Mouse (Mus musculus): ENCODE measurements around the gene Rfc1. TPM values are rescaled to one million over a fixed set of nuclear protein-coding genes. Genes with fewer than 3 reads are reported as not detected.
"Not testable (repeated sequence)": the region's sequence is repeated elsewhere in the genome, so short reads cannot be mapped to it uniquely, and the experiment has no call there.

The Rfc1 gene
- polyA plus RNA-seq, 1 experiment from 2014 or later = 33.4 TPM

DNA sequence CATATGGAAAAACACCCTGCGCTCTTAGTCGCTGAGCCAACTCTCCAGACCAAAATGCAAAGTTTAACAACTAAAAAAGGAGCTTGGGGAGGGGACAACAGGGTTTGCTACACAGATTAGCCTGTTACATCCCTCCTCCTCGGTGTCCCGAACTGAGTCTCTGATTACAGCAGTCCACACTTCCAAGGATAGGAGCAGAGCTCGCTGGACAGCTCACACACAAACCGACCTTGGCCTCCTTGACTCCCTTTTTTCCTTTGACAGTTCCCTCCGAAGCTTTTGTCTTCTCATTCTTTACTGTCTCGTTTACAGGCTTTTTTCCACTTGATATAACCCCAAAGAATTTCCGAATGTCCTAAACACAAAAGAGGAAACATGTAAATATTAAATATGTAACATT lies 16.3 kb downstream of the Rfc1 start:
- Histone ChIP-seq H3K27ac (no peak overlapping the region), H3K4me2 (replicated peaks) (no peak overlapping the region), H3K36me3 (replicated peaks; ENCODE audit: control insufficient read depth, insufficient read depth) (peaks cover 22% of the 10 kb centered on the region), H3K9me3 (ENCODE audit: control insufficient read depth, low read length) (no peaks in the 10 kb centered on the region), H3K9ac (no peak overlapping the region), H3K27me3 (ENCODE audit: control insufficient read depth, insufficient read depth, low read length) (no peaks in the 10 kb centered on the region), H3K4me3 (replicated peaks; ENCODE audit: low read length) (no peak overlapping the region), H3K4me1 (replicated peaks; ENCODE audit: control insufficient read depth, insufficient read depth, low read length) (no peaks in the 10 kb centered on the region)
- whole genome bisulfite sequencing = 91% methylated on average over 9 of the region's 9 CpGs
- DNase-seq (ENCODE audit: low spot score) = no peak
- no peak for ATAC-seq (ENCODE audit: low FRiP score)

DNA sequence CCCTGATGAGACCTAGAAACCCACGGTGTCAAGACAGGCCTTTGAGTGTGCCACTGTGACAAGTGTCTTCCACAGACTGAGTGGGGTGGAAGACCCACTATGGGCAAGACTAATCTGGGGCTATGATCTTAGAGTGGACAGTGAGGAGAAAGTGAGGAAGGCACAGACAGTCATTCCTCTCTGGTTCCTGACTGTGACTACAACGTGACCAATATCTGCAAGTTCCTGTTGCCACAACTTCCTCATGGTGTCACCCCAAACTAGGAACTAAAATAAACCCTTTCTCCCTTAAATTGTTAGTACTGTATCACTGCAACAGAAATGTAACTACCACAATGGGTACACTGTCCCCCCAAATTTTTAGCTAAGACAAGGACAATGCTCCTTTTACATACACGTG lies 26.6 kb downstream of the Rfc1 start:
- ATAC-seq (ENCODE audit: low FRiP score) = no peak
- H3K4me1 ChIP-seq (replicated peaks; ENCODE audit: control insufficient read depth, insufficient read depth, low read length) = no peaks in the 10 kb centered on the region
- WGBS = 93% methylated on average over 3 of the region's 3 CpGs
- no peak overlapping the region for H3K4me2 ChIP-seq (replicated peaks)
- peaks cover 11% of the 10 kb centered on the region; the same call in 1 of the 2 replicates for H3K36me3 ChIP-seq (replicated peaks; ENCODE audit: control insufficient read depth, insufficient read depth)
- H3K4me3 ChIP-seq (replicated peaks; ENCODE audit: low read length) = no peak overlapping the region
- no peak overlapping the region for H3K9ac ChIP-seq
- DNase-seq (ENCODE audit: low spot score) = no peak
- H3K27ac ChIP-seq = no peak overlapping the region
- no peaks in the 10 kb centered on the region for H3K9me3 ChIP-seq (ENCODE audit: control insufficient read depth, low read length)
- no peaks in the 10 kb centered on the region for H3K27me3 ChIP-seq (ENCODE audit: control insufficient read depth, insufficient read depth, low read length)

DNA sequence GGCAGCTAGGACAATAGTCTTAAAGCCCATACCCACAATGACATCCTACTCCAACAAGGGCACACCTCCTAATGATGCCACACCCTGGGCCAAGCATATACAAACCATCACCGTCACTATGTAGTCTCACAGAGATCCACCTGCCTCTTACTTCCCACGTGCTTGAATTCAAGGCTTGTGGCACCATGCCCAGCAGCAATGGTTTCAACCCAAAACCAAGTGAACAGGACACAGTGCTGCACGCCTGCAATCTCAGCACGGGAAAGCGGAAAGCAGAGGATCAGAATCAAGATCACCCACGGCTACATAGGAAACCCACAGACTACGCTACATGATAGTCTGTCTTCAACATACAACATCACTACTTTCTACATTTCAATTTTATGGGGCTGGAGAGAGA lies 27.3 kb downstream of the Rfc1 start:
- WGBS = 98% methylated on average over 7 of the region's 7 CpGs
- Histone ChIP-seq H3K4me3 (replicated peaks; ENCODE audit: low read length) (no peak overlapping the region), H3K9me3 (ENCODE audit: control insufficient read depth, low read length) (no peaks in the 10 kb centered on the region), H3K27ac (no peak overlapping the region), H3K9ac (no peak overlapping the region), H3K4me2 (replicated peaks) (no peak overlapping the region), H3K4me1 (replicated peaks; ENCODE audit: control insufficient read depth, insufficient read depth, low read length) (no peaks in the 10 kb centered on the region), H3K36me3 (replicated peaks; ENCODE audit: control insufficient read depth, insufficient read depth) (peaks cover 11% of the 10 kb centered on the region; the same call in 1 of the 2 replicates), H3K27me3 (ENCODE audit: control insufficient read depth, insufficient read depth, low read length) (no peaks in the 10 kb centered on the region)
- DNase-seq (ENCODE audit: low spot score) = no peak
- ATAC-seq (ENCODE audit: low FRiP score) = no peak

DNA sequence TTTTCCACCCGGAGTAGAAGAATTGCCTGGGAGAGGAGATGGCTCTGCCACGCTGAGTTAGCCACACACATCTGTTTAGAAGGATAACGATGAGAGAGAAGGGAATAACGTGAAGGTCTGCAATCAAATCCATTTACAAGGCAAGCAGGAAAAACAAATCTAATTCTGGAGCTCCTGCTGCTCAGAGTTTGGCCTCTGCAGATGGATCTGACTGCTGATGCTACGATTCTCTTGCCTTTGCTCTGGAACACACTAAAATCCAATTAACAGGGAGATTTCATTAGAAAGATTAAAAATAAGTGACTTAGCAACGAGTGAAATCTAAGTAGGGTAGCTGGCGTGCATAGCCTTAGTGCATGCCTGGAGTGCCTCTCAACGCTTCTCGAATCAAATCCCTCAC lies 30.0 kb downstream of the Rfc1 start:
- no peak for DNase-seq (ENCODE audit: low spot score)
- no peak overlapping the region for H3K9ac ChIP-seq
- 75% methylated on average over 9 of the region's 9 CpGs for WGBS
- ATAC-seq (ENCODE audit: low FRiP score) = no peak
- no peak overlapping the region for H3K4me2 ChIP-seq (replicated peaks)
- H3K9me3 ChIP-seq (ENCODE audit: control insufficient read depth, low read length) = no peaks in the 10 kb centered on the region
- no peaks in the 10 kb centered on the region for H3K27me3 ChIP-seq (ENCODE audit: control insufficient read depth, insufficient read depth, low read length)
- no peak overlapping the region for H3K27ac ChIP-seq
- no peaks in the 10 kb centered on the region for H3K4me1 ChIP-seq (replicated peaks; ENCODE audit: control insufficient read depth, insufficient read depth, low read length)
- H3K4me3 ChIP-seq (replicated peaks; ENCODE audit: low read length) = no peak overlapping the region
- peaks cover 15% of the 10 kb centered on the region; the same call in 1 of the 2 replicates for H3K36me3 ChIP-seq (replicated peaks; ENCODE audit: control insufficient read depth, insufficient read depth)

- no peaks in the 10 kb centered on the region for H3K27me3 ChIP-seq (ENCODE audit: control insufficient read depth, insufficient read depth, low read length)
- WGBS = 91% methylated on average over 9 of the region's 9 CpGs
- no peaks in the 10 kb centered on the region for H3K9me3 ChIP-seq (ENCODE audit: control insufficient read depth, low read length)
- H3K27ac ChIP-seq = no peak overlapping the region
- no peak overlapping the region for H3K4me3 ChIP-seq (replicated peaks; ENCODE audit: low read length)
- no peak overlapping the region for H3K4me2 ChIP-seq (replicated peaks)
- no peaks in the 10 kb centered on the region for H3K4me1 ChIP-seq (replicated peaks; ENCODE audit: control insufficient read depth, insufficient read depth, low read length)
- ATAC-seq (ENCODE audit: low FRiP score) = no peak
- H3K9ac ChIP-seq = no peak overlapping the region
- DNase-seq (ENCODE audit: low spot score) = no peak
- peaks cover 31% of the 10 kb centered on the region for H3K36me3 ChIP-seq (replicated peaks; ENCODE audit: control insufficient read depth, insufficient read depth)
Measured at GRCm38 (mm10) chr5:65300121-65300520, 35.3 kb downstream of the Rfc1 start.

DNA sequence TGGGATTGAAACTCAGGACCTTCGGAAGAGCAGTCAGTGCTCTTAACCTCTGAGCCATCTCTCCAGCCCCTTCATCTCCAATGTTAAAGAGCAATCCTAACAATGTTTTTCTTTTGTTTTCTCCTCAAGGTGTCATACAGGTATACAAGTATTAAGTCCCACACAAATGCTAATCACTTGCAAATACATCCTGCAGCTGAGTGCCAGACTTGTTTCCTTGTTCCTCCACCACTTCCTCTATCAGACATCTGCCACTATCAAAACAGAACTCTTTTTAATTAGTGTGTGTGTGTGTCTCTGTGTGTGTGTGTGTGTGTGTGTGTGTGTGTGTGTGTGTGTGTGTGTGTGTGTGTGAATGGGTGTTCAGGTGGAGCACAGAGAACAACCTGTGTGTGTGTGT lies 35.8 kb downstream of the Rfc1 start:
- ATAC-seq (ENCODE audit: low FRiP score); H3K27me3 ChIP-seq (ENCODE audit: control insufficient read depth, insufficient read depth, low read length); H3K9me3 ChIP-seq (ENCODE audit: control insufficient read depth, low read length); H3K4me3 ChIP-seq (replicated peaks; ENCODE audit: low read length); H3K9ac ChIP-seq; DNase-seq (ENCODE audit: low spot score); H3K4me1 ChIP-seq (replicated peaks; ENCODE audit: control insufficient read depth, insufficient read depth, low read length); H3K4me2 ChIP-seq (replicated peaks); H3K27ac ChIP-seq: not testable (repeated sequence)
- 83% methylated on average over 1 of the region's 1 CpGs for WGBS
- peaks cover 33% of the 10 kb centered on the region for H3K36me3 ChIP-seq (replicated peaks; ENCODE audit: control insufficient read depth, insufficient read depth)

DNA sequence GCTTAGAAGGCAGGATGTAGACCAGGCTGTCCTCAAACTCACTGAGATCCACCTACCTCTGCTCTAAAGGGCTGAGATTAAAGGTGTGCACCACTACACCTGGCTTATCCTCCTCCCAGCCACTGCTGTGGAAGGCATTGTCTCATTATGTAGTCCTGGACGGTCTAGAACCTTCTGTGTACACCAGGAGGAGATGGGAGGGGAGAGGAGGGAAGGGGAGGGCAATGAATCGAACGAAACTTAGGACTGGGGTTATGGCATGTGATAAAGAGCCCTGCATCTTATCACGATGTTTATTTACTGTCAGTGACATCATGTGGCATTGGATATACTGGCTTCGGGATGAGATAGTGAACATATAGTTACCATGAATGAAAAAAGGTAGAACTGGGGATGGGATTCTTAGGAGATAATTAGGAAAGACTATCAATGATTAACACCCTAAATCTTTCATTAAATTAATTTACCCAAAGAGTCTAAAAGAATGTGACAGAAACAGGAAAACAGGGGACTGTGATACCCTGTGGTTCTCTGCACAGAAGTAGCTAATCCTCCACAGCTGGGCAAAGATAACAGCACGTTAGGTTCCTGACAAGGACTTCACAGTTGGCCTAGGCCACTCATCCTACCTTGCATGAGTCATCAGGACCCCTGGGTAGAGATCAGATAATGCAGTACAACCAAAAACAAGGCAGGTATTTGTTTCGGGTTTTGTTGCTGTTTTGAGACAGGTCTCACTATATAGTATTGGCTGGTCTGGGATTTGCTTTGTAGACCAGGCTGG lies 37.1 kb downstream of the Rfc1 start:
- no peak overlapping the region for H3K27ac ChIP-seq
- H3K9me3 ChIP-seq (ENCODE audit: control insufficient read depth, low read length) = no peaks in the 10 kb centered on the region
- H3K36me3 ChIP-seq (replicated peaks; ENCODE audit: control insufficient read depth, insufficient read depth) = peaks cover 43% of the 10 kb centered on the region
- no peak overlapping the region for H3K4me2 ChIP-seq (replicated peaks)
- no peaks in the 10 kb centered on the region for H3K27me3 ChIP-seq (ENCODE audit: control insufficient read depth, insufficient read depth, low read length)
- H3K4me3 ChIP-seq (replicated peaks; ENCODE audit: low read length) = no peak overlapping the region
- no peak overlapping the region for H3K9ac ChIP-seq
- no peaks in the 10 kb centered on the region for H3K4me1 ChIP-seq (replicated peaks; ENCODE audit: control insufficient read depth, insufficient read depth, low read length)
- ATAC-seq (ENCODE audit: low FRiP score) = no peak
- WGBS = 93% methylated on average over 7 of the region's 7 CpGs
- DNase-seq (ENCODE audit: low spot score) = no peak

GRCm38 (mm10) chr5:65294270-65294669 lies 41.2 kb downstream of the Rfc1 start:
- no peaks in the 10 kb centered on the region for H3K27me3 ChIP-seq (ENCODE audit: control insufficient read depth, insufficient read depth, low read length)
- H3K4me1 ChIP-seq (replicated peaks; ENCODE audit: control insufficient read depth, insufficient read depth, low read length) = no peaks in the 10 kb centered on the region
- H3K9me3 ChIP-seq (ENCODE audit: control insufficient read depth, low read length) = no peaks in the 10 kb centered on the region
- ATAC-seq (ENCODE audit: low FRiP score) (no peak), DNase-seq (ENCODE audit: low spot score) (no peak)
- 68% methylated on average over 2 of the region's 2 CpGs for WGBS
- peaks cover 45% of the 10 kb centered on the region for H3K36me3 ChIP-seq (replicated peaks; ENCODE audit: control insufficient read depth, insufficient read depth)
- H3K4me2 ChIP-seq (replicated peaks) = no peak overlapping the region
- H3K4me3 ChIP-seq (replicated peaks; ENCODE audit: low read length) = no peak overlapping the region
- H3K27ac ChIP-seq = no peak overlapping the region
- no peak overlapping the region for H3K9ac ChIP-seq

- WGBS = 92% methylated on average over 6 of the region's 6 CpGs
- no peak for ATAC-seq (ENCODE audit: low FRiP score)
Measured at GRCm38 (mm10) chr5:65293627-65294026, 41.8 kb downstream of the Rfc1 start.

GRCm38 (mm10) chr5:65289009-65289408 lies 46.5 kb downstream of the Rfc1 start:
- H3K36me3 ChIP-seq (replicated peaks; ENCODE audit: control insufficient read depth, insufficient read depth) = peaks cover 41% of the 10 kb centered on the region
- H3K9ac ChIP-seq; H3K4me3 ChIP-seq (replicated peaks; ENCODE audit: low read length); ATAC-seq (ENCODE audit: low FRiP score); H3K4me1 ChIP-seq (replicated peaks; ENCODE audit: control insufficient read depth, insufficient read depth, low read length); H3K9me3 ChIP-seq (ENCODE audit: control insufficient read depth, low read length); H3K4me2 ChIP-seq (replicated peaks); DNase-seq (ENCODE audit: low spot score); H3K27me3 ChIP-seq (ENCODE audit: control insufficient read depth, insufficient read depth, low read length); H3K27ac ChIP-seq: not testable (repeated sequence)
- 92% methylated on average over 8 of the region's 8 CpGs for whole genome bisulfite sequencing

More at GRCm38 (mm10) chr5:65293627-65294026, 41.8 kb downstream of the Rfc1 start:
- Histone ChIP-seq H3K27ac (no peak overlapping the region), H3K9me3 (ENCODE audit: control insufficient read depth, low read length) (no peaks in the 10 kb centered on the region), H3K27me3 (ENCODE audit: control insufficient read depth, insufficient read depth, low read length) (no peaks in the 10 kb centered on the region), H3K36me3 (replicated peaks; ENCODE audit: control insufficient read depth, insufficient read depth) (peaks cover 47% of the 10 kb centered on the region), H3K4me2 (replicated peaks) (no peak overlapping the region), H3K4me3 (replicated peaks; ENCODE audit: low read length) (no peak overlapping the region), H3K9ac (no peak overlapping the region), H3K4me1 (replicated peaks; ENCODE audit: control insufficient read depth, insufficient read depth, low read length) (no peaks in the 10 kb centered on the region)
- no peak for DNase-seq (ENCODE audit: low spot score)
